Mouse (Mus musculus) cerebellum, postnatal 25 days (tissue): Measurements from ENCODE around the gene Fbxl13.

Source experiments
- DNase-seq, 2 experiments: peaks; one replicate each; pipeline ENCODE4 v3.0.0; 2021; ENCODE audit warnings: mixed read lengths in 2 of 2

Gene Fbxl13

DNA sequence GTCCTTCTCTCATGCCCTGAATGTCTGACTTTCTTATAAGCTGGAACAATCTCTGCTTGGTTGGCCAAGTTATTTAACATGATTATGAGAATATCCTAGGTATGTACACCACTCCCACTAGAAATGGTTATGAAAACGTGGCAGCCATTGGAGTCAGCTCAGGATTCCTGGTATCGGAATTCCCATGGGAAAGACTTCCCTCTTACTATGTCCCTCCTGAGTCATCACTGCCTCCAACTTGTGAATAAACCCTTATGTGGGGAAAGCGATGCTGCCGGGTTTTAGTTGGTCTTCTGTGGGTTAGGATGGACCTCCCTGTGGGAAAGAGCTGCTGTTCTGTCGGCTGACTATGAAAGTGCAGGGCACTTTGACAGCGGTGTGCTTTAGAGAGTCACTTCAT is 163.9 kb downstream of the Fbxl13 start:
- no peak for DNase-seq

DNA sequence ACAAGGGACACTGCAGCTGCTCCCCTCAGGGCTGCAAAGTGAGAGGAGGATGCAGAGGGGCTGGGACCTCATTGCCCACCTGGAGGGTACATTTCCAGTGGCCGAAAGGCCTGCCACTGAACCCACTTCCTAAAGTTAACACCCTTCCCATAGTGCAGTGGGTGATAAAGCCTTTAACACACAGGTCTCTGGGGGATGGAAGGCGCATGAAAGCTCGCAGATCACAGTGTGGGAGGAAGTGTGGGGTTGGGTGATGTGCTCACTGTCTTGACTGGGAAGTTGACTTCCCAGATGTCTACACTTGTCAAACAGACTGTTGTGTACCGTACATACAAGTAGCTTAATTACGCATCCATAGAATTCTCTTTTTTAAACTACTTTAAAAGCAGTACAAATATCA is 165.7 kb downstream of the Fbxl13 start:
- DNase-seq, result no peak

DNA sequence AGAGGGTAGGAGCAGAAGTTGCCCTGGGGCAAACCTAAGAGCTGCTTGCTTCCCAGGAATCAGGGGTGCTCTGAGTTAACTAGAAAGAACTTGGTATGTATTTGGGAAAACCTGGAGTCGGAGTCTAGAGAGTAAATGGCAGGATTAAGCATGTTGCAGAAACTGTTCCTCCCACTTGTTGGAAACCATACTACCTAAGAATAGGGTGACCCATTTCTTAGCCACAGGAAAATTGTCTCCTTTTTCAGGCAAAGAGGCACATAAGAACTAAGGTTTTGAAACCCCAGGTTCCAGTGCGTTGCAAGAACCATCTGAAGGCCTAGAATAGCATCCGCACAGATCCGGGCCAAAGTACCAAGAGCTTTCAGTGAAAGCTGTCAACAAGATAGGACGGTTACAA is 167.0 kb downstream of the Fbxl13 start:
- DNase-seq, result no peak

DNA sequence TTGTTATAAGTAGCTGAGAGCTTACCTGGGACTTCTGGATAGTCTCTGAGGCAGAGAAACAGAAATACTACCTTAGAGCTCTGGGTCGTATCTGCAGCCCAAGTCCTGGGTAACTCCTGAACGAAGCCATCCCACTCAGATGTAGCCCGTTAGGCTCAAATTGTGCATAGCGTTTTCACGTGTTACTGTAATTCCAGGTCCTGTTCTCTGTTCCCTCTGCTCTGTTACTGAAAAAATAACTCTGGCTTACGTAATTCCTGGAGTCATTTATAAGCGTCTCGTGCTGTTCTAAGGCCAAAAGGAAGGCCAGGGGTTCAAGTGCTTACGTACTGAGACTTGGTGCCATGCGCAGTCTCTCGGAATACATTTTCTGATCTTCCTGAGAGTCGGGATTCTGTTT is 177.3 kb downstream of the Fbxl13 start:
- no peak for DNase-seq

DNA sequence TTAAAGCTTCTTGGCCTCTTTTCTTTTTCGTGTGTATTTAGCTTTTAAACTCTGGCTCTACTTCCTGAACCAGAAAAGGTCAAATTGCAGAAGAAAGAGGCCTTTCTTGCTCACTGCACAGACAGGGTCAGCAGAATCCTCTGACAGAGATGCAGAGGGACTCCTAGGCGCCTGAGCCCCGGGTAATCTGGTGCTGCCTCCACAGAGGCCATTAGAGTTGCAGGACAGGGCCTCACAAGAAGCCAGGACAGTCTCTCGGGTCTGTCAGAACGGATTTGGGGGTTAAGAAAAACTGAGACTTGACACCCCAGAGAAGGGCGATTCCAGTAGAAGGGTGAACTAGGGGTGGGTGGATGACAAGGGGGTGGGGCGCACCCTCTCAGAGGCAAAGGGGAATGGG is 178.0 kb downstream of the Fbxl13 start:
- DNase-seq, result no peak

DNA sequence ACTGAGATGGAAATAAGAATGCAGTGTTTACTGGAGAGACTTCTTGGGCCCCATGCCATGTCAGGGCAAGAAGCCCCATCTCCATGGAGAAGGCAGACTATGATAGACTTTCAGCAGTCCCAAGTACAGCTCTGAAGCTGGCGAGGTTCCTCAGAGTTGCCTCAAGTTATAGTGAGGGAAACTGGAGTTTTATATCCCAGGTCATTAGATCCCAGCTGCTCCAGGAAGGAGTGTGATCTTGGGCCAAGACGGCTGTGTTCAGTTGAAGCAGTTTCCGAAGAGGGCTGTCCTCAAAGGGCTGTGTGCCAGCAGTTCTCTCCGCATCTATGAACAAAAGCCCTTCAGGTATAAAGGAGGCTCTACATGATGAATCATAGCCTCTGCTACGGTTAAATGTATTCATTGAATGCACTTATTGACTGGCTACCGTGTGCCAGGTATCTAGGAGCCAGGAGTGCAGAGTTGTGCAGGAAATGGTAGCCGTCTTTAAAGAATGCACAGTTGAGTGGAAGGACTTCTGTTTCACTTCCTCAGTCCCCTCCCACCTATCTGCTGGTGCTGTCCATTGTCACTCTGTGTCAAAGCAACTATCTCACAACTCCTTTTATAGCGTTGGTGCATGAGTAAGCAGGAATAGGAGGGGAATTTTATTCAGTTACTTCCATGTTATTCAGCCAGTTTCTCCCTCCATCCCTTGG is 204.5 kb downstream of the Fbxl13 start:
- peak in 1 of 2 experiments; percentile 18 for DNase-seq

DNA sequence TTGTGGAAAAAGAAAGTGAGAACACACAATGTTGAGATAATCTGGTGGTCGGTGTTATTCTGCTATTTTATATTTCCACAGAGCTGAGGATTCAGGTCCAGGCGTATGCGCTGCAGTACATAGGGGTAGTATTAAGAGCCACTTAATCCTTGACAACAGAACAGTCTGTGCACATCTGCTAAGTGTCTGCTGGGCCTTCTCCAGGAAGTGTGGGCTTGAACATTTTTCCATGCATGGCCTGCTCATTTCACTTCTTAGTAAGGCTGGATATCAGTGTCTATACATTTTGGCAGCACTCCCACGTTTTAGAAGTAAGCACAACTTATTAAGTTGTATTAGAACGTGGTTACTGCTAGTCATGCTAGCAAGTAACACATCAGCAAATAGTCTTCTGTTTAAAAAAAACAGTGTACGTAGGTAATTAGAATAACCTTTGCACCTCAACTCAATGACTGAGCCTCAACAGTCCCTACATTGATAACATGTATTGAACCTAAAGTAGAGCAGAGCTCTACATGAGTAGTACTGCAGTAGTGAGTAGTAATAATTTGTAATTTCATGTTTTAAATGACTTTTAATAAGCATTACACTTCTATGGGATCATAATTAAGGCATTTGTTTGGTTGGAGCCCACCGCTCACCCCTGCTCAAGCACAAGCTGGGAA is 205.9 kb downstream of the Fbxl13 start:
- DNase-seq, result no peak

DNA sequence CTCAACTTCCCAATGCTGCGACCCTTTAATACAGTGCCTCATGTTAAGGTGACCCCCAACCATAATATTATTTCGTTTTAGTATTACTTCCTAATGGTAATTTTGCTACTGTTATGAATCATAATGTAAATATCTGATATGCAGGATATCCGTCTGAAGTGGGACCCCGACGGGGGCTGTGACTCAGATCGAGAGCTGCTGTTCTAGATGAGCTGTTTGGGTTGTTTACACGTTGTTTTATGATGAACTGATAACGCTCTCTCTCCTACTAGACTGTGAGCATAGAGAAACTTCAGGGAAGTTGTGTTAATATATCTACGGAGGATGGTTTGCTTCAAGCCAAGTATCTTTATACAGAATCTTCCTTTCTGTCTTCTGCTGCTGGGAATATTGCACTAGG is 207.0 kb downstream of the Fbxl13 start:
- DNase-seq, result no peak

DNA sequence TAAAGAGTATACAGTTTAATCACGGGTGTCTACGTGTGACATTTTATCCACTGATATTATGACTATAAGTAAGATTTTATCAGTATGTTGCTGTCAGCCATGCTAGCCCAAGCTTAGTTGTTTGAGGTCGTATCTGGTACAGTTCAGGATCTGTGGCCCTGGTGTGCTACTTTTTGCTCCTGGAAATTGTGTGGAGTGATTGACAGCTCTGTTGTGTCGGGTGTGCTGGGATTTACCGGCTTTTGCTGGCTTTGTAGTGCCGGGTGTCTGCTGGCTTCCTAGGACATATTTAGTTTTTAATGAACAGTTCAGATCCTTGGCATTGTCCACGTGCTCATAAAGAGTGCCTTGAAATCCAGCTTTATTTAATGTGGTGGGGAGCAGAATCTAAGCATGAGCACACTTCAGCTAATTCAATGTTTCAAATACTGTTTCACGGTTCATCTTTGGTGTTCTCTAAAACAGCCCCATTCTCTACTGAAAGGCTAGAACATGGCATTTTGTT is 208.9 kb downstream of the Fbxl13 start:
- DNase-seq, result no peak

DNA sequence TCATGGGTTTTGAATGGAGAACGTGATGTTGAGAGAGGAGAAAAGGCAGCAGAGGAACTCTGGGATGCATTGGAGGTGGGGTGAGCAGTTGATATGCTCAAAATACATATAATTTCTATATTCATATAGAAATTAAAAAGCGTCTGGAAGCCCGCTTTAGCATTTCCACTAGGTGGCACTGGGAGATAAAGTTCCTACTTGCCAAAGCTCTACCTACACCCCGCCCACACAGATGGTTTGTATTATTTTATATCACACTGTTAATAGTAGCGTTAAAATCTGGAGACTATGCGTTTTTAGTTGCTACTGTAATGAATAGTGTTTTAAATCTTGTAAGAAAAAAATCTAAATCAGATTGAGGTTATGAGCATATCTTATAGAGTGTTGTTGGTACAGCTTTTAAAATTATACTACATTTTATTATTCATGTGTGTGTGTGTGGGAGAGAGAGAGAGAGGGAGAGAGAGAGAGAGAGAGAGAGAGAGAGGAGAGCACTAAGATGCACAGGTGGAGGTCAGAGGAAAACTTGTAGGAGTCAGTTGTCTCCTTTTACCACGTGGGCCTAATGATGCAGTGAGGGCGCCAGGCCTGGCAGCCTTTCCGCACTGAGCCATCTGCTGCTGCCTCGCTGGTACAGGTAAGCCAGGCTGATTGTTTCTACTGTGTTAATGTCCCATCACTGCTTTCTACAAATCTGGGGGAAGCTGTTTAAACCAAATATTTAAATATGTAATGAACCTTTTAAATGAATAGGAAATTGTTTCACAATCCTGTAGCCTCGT is 211.1 kb downstream of the Fbxl13 start:
- peak; percentile 79 to 84 for DNase-seq
